ENCODE assay signal across 17 mouse cellular contexts in the genomic region with DNA sequence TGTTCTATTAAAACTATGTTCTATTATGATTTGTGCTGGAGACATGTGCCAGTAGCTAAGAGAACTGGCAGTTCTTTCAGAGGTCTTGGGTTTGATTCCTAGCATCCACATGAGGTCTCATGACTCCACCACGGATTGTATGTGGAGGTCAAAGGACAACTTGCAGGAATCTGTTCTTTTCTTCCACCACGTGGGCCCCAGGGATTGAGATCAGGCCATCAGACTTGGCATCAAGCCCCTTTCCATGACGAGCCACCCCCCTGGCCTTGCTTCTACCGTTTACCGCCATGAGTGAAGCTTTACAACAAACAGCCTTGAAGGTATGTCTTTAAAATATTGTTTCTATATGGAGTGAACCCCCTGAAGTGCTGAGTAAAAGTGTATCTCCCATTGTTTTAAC.
"Had no signal": no experiment of that assay in that cellular context is flagged by ENCODE, and none has a peak within 500 bp of the region (broad histone marks: within the 10 kb centered on the region; RNA-seq: fewer than 3 reads in every experiment).

No protein-coding gene starts in this region.

- H3K27ac ChIP-seq: liver, embryonic 15.5 days; lung, embryonic 15.5 days; macrophage; midbrain, embryonic 12.5 days; neural tube, embryonic 12.5 days had no signal

- H3K27me3 ChIP-seq: liver, embryonic 15.5 days; lung, embryonic 15.5 days; megakaryocyte, embryonic 14.5 days; midbrain, embryonic 12.5 days; neural tube, embryonic 12.5 days had no signal

- H3K4me2 ChIP-seq: liver, embryonic 15.5 days; lung, embryonic 15.5 days; midbrain, embryonic 12.5 days; neural tube, embryonic 12.5 days had no signal

- H3K36me3 ChIP-seq: liver, embryonic 15.5 days; lung, embryonic 15.5 days; midbrain, embryonic 12.5 days; neural tube, embryonic 12.5 days had no signal

- H3K9ac ChIP-seq: liver, embryonic 15.5 days; liver, postnatal 0 days; lung, embryonic 15.5 days; midbrain, embryonic 12.5 days; neural tube, embryonic 12.5 days had no signal

- H3K9me3 ChIP-seq: liver, embryonic 15.5 days; lung, embryonic 15.5 days; neural tube, embryonic 12.5 days had no signal

- ATAC-seq: liver, postnatal 0 days; lung, postnatal 0 days had no signal

- H3K4me1 ChIP-seq: liver, embryonic 15.5 days; megakaryocyte, embryonic 14.5 days; midbrain, embryonic 12.5 days; neural tube, embryonic 12.5 days had no signal

- H3K4me3 ChIP-seq: liver, embryonic 15.5 days; lung, embryonic 15.5 days; megakaryocyte, embryonic 14.5 days; midbrain, embryonic 12.5 days; neural tube, embryonic 12.5 days had no signal

- DNase-seq: liver, postnatal 0 days; lung, adult 2 months; lung, postnatal 14 days; lung, postnatal 36 days; midbrain, embryonic 14.5 days; right cerebral cortex, postnatal 14 days; spleen, adult 18-20 months; thymus, adult 18-20 months; thymus, postnatal 14 days; thymus, postnatal 36 days had no signal
